Mouse (Mus musculus) layer of hippocampus, postnatal 25 days (tissue): ENCODE measurements at regions not wholly inside any gene's neighbourhood (a gene's known extent, or its start where the extent isn't known, plus 50 kb on each side); places are given as distances from the start of the nearest gene placed in this dataset.

Experiments
- DNase-seq, 2 experiments: peaks; one replicate each; pipeline ENCODE4 v3.0.0; 2022; ENCODE audit warnings: mixed read lengths in 2 of 2, low spot score in 1 of 2; ENCODE audit errors: extremely low spot score in 1 of 2

- no peak for DNase-seq
Observed at GRCm38 (mm10) chr10:72923611-72924010, 175.5 kb upstream of the Pcdh15 start.

- DNase-seq: no peak
Observed at GRCm38 (mm10) chr10:72956957-72957356, 142.2 kb upstream of the Pcdh15 start.

- no peak for DNase-seq
Observed at GRCm38 (mm10) chr10:72960051-72960450, 139.1 kb upstream of the Pcdh15 start.

GRCm38 (mm10) chr10:72981359-72981758 lies 117.8 kb upstream of the Pcdh15 start:
- no peak for DNase-seq

- no peak for DNase-seq
Observed at GRCm38 (mm10) chr10:72988355-72988754, 110.8 kb upstream of the Pcdh15 start.

- DNase-seq: peak in 1 of 2 experiments; percentile 7
Observed at GRCm38 (mm10) chr10:73010897-73011296, 88.2 kb upstream of the Pcdh15 start.

GRCm38 (mm10) chr10:73011874-73012273 lies 87.3 kb upstream of the Pcdh15 start:
- DNase-seq: peak in 1 of 2 experiments; percentile 15

GRCm38 (mm10) chr10:73037476-73037875 lies 61.7 kb upstream of the Pcdh15 start:
- no peak for DNase-seq

GRCm38 (mm10) chr10:73039551-73039950 lies 59.6 kb upstream of the Pcdh15 start:
- no peak for DNase-seq
